Mouse (Mus musculus) common myeloid progenitor, adult 5-6 weeks (primary cell): ENCODE measurements around the gene Lyzl4. TPM values are rescaled to one million over a fixed set of nuclear protein-coding genes. Genes with fewer than 3 reads are reported as not detected.

Experiments
- ATAC-seq: replicated peaks from 2 replicates; pipeline ENCODE4 v1.8.0; 2016; ENCODE audit warnings: low read depth, mild to moderate bottlenecking, moderate TSS enrichment, inconsistent platforms; ENCODE audit not compliant: poor library complexity, severe bottlenecking
- total RNA-seq: library from RNA; stranded (forward); fragments of 200-1000, 187-1606 nt; gene quantifications from 2 replicates; pipeline ENCODE4 v1.2.3, GENCODE M21; 2017

The Lyzl4 gene
- total RNA-seq, 1 experiment from 2014 or later, result not detected

GRCm38 (mm10) chr9:121657143-121657542, 15.2 kb upstream of the Lyzl4 start:
- ATAC-seq, result no peak

- no peak for ATAC-seq
Measured at GRCm38 (mm10) chr9:121656322-121656721, 14.4 kb upstream of the Lyzl4 start.

DNA sequence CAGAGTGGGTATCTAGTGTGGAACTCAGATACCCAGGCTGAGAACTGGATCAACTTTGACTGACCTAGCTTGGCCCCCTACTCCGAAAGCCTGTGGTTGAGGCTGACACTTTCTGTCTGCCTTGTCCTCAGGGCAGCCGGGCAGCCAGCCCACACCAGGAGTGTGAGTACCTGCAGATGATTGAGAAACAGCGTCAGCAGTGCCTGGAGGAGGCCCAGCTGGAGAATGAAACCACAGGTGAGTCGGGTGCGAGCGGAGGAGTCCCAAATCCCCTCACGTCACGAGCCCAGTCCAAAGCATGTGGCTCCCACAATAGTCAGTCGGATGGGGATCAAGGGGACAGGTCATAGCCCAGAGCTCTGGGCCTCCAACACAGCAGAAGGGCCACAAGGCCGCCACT, 11.8 kb upstream of the Lyzl4 start:
- ATAC-seq, result no peak

DNA sequence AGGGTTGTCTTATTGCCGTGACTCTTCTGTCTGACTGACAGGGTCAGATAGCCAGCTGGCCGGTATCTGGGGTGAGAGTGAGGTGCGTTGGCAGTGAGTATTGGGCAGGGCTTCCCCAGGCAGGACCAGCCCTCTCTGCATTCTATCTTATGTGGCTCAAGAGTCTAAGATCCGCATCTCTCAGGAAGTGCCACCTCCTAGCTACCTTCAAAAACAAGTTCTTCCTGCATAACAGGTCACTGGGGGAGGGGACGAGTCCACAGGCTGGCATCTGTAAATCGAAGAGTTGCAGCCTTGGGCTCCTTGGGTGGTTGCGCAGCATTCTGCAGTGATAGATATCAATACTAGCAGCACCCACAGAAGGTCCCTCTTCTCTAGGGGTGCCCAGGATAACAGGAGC, 5.1 kb upstream of the Lyzl4 start:
- ATAC-seq, result no peak

GRCm38 (mm10) chr9:121644855-121645254, 3.0 kb upstream of the Lyzl4 start:
- ATAC-seq, result no peak

DNA sequence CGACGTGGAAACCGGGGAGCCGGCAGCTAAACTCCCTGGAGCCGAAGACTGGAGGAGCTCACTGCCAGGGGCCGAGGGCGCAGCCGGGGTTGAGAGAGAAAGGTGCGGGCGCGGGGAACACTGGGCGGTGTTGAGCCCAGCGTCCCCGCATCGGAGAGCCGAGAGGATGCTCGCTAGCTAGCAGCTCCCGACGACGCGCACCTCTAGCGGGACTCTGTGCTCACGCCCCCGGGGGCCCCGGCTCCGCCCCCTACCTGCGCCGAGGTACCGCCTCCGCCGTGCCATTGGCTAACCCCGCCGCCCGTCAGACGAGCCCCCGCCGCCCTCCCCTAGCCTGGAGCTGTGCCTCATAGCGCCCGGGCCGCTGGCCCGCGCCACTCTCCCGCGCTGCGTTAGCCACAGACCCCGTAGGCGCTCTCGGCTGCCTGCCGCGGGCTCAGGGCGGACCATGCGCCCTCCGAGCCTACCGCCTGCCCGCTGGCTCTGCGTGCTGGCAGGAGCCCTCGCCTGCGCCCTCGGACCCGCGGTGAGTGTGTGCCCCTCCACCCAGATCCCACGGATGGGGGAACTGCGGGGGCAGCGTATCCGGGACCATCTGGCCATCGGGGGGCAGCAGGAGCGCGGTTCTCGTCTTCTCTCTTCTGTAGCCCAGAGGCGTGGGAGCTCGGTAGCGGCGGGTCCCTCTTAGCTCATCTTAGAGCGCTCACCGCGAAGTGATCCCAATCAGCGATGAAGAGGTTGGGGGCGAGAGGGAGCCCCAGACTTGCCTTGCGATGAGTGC, 695 bp upstream of the Lyzl4 start, which contains the start of gene Vipr1:
Gene Vipr1 (plus strand): TSS at position 316 of the 781 bp plus-strand sequence.
- ATAC-seq, result peak; percentile 36

DNA sequence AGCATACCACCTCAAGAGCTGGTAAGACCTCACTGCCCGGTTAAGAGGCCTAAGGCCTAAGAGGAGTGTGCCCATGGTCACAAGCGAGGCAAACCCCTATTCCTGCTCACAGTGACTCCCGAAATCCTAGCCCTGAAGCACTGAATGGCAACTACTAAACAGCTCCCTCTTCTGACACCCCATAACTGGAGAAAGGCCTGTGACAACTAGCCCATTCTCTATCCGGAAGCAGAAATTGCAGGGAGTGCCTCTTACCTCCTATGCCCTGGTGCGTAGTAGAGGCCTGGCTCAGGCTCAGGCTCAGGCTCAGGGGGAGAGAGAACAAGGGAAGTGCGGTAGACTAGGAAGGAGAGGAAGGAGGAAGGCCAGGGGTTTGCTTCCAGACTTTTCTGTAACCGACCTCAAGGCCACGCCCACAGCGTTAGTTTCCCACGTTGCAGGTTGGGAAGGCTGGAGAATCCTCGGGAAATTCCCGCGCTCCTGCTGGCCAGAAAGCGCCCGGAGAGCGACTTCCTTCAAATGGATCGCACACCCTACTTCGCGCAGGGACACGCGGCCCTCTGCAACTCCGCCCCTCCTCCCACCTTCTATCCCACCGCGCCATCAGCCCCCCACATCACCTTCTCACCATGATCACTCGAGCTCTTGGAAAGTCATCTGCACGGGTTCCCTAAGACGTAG, 521 bp downstream of the Lyzl4 start:
- ATAC-seq, result no peak

DNA sequence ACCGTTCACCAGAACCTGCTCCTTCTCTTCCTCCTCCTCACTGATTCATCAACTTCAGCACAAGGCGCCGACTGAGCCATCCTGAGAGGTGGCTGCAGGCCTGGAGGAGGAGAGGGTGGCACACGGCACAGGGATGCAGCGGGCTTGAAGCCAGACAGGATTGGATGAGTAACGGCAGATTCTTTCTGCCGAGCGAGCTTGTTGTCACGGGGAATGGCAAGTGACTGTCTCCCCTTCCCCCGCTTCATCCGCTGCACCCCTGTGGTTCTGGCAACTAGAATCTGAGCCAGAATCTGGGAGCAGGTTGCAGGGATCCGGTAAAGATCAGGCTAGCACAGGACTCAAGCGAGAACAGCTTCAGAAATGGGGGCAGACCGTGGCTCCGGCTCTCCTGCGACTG, 2.1 kb downstream of the Lyzl4 start:
- ATAC-seq, result no peak

DNA sequence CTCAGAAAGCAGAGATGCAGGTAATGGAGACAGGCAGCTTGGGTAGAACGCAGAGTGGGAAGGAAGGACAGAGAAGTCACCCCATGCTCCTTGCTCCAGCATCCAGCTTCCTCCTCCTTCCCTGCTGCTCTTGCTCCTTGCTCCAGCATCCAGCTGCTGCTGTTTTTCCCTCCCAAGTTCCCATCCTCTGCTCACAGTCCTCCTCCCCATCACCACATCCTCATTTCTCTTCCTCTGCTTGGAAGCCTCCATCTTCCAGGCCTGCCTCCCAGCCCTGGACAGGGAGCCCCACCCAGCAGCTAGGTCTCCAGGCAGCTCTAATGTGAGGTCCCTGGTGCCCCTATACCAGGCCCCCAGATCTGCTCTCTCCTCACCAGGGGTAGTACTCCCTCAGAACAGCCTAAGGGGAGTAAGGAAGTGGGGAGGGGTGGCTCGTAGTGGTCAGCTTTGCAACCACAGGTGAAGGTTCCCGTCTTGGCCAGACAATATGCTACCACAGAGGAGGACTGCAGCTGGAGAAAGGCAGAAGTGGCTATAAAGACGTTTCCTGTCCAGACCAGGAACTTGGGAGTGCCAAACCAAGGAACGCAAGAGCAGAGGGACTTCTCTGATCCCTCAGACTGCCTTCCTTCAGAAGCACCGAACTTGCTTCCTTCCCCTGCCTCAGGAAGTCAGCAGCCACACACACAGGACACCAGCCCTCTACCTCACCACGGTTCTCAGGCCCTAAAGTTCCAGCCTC, 5.9 kb downstream of the Lyzl4 start:
- ATAC-seq, result peak; percentile 77

GRCm38 (mm10) chr9:121633306-121633705, 8.6 kb downstream of the Lyzl4 start:
- ATAC-seq, result no peak

- no peak for ATAC-seq
Measured at GRCm38 (mm10) chr9:121632891-121633290, 9.0 kb downstream of the Lyzl4 start.

GRCm38 (mm10) chr9:121631946-121632345, 9.9 kb downstream of the Lyzl4 start:
- peak; percentile 65 for ATAC-seq

- ATAC-seq, result no peak
Measured at GRCm38 (mm10) chr9:121630627-121631026, 11.3 kb downstream of the Lyzl4 start.

DNA sequence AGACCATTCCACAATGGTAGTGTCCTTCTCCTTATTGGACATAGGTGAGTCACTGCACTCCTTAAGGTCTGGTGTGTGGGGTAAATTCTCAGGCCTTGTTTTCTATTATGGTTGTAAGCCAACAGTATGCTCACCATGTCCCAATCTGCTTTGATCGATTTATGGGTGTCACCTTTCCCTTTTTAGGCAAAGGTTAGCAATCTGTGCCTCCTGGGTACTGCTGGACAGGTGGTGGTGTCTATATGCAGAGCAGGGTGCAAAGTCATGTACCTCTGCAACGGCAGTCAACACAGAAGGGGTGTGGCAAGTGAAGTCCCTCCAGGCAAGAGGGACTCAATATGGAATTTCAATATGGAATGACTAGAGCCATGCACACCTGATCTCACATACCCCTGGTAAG, 17.0 kb downstream of the Lyzl4 start:
- no peak for ATAC-seq

DNA sequence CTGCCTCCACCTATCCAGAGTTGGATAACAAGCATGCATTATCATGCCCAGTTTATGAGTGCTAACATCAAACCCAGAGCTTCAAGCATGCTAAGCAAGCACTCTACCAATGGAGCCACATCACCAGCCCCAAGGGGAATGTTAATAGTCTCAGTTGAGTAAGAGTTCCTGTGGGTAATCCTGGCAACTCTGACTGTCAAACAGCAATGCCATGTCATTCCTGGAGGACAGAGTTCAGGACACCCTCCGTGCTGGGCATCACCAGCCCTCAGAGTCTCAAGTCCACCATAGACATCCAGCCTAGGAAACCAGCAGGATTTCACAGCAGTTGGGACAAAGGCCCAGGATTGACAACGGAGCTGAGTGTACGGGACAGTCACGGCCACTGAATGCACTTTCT, 18.7 kb downstream of the Lyzl4 start:
- no peak for ATAC-seq

- peak; percentile 43; the same call in 1 of the 2 replicates for ATAC-seq
Measured at GRCm38 (mm10) chr9:121619441-121619840, 22.5 kb downstream of the Lyzl4 start.

GRCm38 (mm10) chr9:121616471-121616870, 25.4 kb downstream of the Lyzl4 start:
- ATAC-seq, result no peak

GRCm38 (mm10) chr9:121614241-121614757, 27.6 kb downstream of the Lyzl4 start:
- no peak for ATAC-seq

DNA sequence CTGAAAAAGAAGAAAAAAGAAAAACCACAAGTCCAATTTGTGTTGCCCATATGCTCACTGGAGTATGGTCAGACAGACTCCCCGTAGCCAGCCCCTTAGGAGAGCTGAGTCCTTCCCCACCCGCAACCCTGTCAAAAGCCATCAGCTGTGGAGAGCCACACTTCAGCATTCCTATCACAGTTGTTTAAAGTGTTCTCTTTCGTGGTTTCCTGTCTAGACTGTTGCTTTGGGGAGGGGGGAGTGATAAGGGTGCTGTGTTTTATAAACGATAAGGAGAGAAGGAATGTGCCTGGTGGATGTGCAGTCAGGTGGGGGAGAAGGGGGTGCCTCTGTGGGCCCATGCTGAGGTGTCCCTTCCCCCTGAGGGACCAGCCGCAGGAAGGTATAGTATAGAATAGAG, 28.7 kb downstream of the Lyzl4 start:
- peak; percentile 76 for ATAC-seq

DNA sequence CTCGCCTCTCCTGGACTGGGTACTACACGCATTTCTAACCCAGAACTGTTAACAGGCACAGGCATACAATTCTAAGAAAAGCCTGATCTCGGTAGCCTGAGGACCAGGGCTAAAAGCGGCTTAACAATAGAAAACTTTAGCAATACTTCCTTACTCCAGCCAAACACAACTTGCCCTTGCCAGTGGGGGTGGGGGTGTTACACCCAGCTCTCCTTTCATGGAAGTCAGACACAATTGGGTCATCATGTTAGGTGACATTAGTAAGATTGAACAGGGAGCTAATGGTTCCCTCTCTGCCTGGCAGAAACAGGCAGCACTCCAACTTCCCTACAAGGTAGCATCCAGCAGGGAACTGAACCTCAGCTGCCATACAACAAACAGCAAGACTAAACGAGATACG, 32.5 kb downstream of the Lyzl4 start:
- no peak for ATAC-seq
